Mouse (Mus musculus): ENCODE data around the gene Rbm33. TPM values are rescaled to one million over a fixed set of nuclear protein-coding genes. Genes with fewer than 3 reads are reported as not detected.
A peak's percentile ranks its signal among the peaks of the same experiment; 100 is the strongest.

Gene Rbm33
- polyA plus RNA-seq, 1 experiment from 2014 or later: 7.4 TPM

DNA sequence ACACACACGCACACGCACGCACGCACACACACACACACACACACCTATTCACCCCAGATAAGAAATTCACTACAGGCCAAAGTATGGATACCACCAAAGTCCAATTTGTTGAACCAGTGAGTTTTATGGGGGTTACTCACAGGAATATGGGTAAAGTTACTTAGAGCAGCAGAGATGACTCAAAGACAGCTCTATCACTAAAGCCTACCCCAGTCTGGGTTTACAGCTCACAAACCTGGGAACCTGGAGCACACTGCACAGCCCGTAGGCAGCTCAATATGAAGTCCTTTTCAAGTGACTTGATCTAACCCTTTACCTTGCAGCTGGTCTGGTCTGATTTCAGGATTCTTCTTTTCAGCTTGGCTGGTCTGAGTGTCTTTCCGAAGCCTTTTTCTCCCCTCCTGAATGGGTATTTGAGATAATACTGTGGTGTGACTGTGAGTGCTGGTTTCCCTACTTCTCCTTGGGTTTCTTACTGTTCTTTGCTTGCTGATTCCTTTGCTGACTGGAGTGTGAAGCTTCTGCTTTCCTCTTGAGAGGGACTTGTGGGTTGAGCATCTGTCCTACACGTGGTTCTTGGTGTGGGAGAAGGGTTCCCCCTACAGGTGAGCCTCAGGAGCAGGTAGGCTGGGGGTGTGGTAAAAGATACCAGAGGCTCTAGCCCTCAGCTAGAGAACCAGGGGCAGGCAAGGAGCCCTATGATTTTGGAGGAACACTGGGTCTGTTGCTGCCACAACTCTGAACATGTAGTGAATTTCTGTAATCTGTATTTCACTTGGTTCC lies 12.3 kb downstream of the Rbm33 start:
- H3K27ac ChIP-seq (ENCODE audit: low read length): no peak overlapping the region
- no peaks in the 10 kb centered on the region for H3K4me1 ChIP-seq (ENCODE audit: insufficient read depth, low read depth, low read length)
- H3K27me3 ChIP-seq (replicated peaks; ENCODE audit: insufficient read depth, low read length): no peaks in the 10 kb centered on the region
- no peak overlapping the region for H3K4me3 ChIP-seq (ENCODE audit: low read depth, low read length)
- H3K36me3 ChIP-seq (ENCODE audit: insufficient read depth, low read length): no peaks in the 10 kb centered on the region
- TF ChIP-seq CTCF (IDR thresholded peaks at IDR 0.05) (peak; percentile 71), EP300 (IDR thresholded peaks at IDR 0.05) (no peak)
- H3K9ac ChIP-seq (replicated peaks; ENCODE audit: low read depth): no peak overlapping the region
- H3K9me3 ChIP-seq (ENCODE audit: low read length): no peaks in the 10 kb centered on the region
- 71% methylated on average over 7 of the region's 7 CpGs for WGBS
- H3K4me2 ChIP-seq (replicated peaks; ENCODE audit: low read depth, low read length): no peak overlapping the region
- peak; percentile 59 for DNase-seq (ENCODE audit: low spot score)
- ATAC-seq: peak; percentile 54; the same call in 1 of the 2 replicates

GRCm38 (mm10) chr5:28333731-28334130 lies 16.8 kb downstream of the Rbm33 start:
- no peaks in the 10 kb centered on the region for H3K27me3 ChIP-seq (replicated peaks; ENCODE audit: insufficient read depth, low read length)
- no peak overlapping the region for H3K4me3 ChIP-seq (ENCODE audit: low read depth, low read length)
- ATAC-seq: no peak
- no peak overlapping the region for H3K4me2 ChIP-seq (replicated peaks; ENCODE audit: low read depth, low read length)
- no peaks in the 10 kb centered on the region for H3K4me1 ChIP-seq (ENCODE audit: insufficient read depth, low read depth, low read length)
- TF ChIP-seq EP300 (IDR thresholded peaks at IDR 0.05) (no peak), CTCF (IDR thresholded peaks at IDR 0.05) (no peak)
- H3K27ac ChIP-seq (ENCODE audit: low read length): no peak overlapping the region
- 78% methylated on average over 2 of the region's 2 CpGs for WGBS
- H3K36me3 ChIP-seq (ENCODE audit: insufficient read depth, low read length): peaks cover 10% of the 10 kb centered on the region; the same call in 1 of the 2 replicates
- H3K9ac ChIP-seq (replicated peaks; ENCODE audit: low read depth): no peak overlapping the region
- no peak for DNase-seq (ENCODE audit: low spot score)
- H3K9me3 ChIP-seq (ENCODE audit: low read length): no peaks in the 10 kb centered on the region

DNA sequence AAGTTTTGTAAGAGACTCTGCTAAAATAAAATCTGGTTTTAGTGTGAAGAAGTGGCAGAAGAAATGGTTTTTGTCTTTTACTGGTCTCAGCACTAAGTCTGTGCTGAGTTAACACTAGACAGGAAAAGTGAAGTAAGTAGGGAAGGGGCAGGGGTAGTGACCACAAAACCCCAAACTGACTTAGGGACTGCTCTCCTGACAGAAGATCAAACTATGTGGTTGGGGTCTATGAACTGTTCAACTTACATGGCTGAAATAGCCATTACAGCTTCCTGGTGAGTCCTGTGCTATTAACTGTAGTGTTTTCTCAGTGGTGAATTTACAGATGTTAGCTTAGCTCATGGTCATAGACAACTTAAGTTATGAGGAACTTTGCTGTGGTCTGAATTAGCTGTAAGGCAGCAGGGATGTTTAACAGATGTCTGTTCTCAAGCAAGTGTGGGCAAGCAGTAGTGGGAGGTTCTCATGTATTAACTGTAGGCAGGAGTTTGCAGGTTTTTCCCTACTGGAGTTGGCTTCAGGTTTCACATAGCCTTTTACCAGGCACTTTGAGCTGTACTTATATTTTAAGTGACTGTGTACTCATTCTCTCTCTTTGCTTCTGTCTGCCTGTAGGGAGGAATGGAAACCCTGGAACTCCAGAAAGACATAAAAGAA lies 35.1 kb downstream of the Rbm33 start:
- H3K4me3 ChIP-seq (ENCODE audit: low read depth, low read length): no peak overlapping the region
- H3K4me1 ChIP-seq (ENCODE audit: insufficient read depth, low read depth, low read length): no peaks in the 10 kb centered on the region
- no peak overlapping the region for H3K4me2 ChIP-seq (replicated peaks; ENCODE audit: low read depth, low read length)
- TF ChIP-seq EP300 (IDR thresholded peaks at IDR 0.05) (no peak), CTCF (IDR thresholded peaks at IDR 0.05) (no peak)
- H3K27me3 ChIP-seq (replicated peaks; ENCODE audit: insufficient read depth, low read length): no peaks in the 10 kb centered on the region
- no peaks in the 10 kb centered on the region for H3K9me3 ChIP-seq (ENCODE audit: low read length)
- no peak overlapping the region for H3K9ac ChIP-seq (replicated peaks; ENCODE audit: low read depth)
- peaks cover 8% of the 10 kb centered on the region; the same call in 1 of the 2 replicates for H3K36me3 ChIP-seq (ENCODE audit: insufficient read depth, low read length)
- DNase-seq (ENCODE audit: low spot score) (no peak), ATAC-seq (no peak)
- H3K27ac ChIP-seq (ENCODE audit: low read length): no peak overlapping the region

- TF ChIP-seq CTCF (IDR thresholded peaks at IDR 0.05) (no peak), EP300 (IDR thresholded peaks at IDR 0.05) (no peak)
- Histone ChIP-seq H3K27me3 (replicated peaks; ENCODE audit: insufficient read depth, low read length) (no peaks in the 10 kb centered on the region), H3K4me1 (ENCODE audit: insufficient read depth, low read depth, low read length) (no peaks in the 10 kb centered on the region), H3K4me3 (ENCODE audit: low read depth, low read length) (no peak overlapping the region), H3K9me3 (ENCODE audit: low read length) (no peaks in the 10 kb centered on the region), H3K4me2 (replicated peaks; ENCODE audit: low read depth, low read length) (no peak overlapping the region), H3K9ac (replicated peaks; ENCODE audit: low read depth) (no peak overlapping the region), H3K36me3 (ENCODE audit: insufficient read depth, low read length) (peaks cover 27% of the 10 kb centered on the region; the same call in 1 of the 2 replicates), H3K27ac (ENCODE audit: low read length) (no peak overlapping the region)
- ATAC-seq (no peak), DNase-seq (ENCODE audit: low spot score) (no peak)
Observed at GRCm38 (mm10) chr5:28355614-28356013, 38.7 kb downstream of the Rbm33 start.

DNA sequence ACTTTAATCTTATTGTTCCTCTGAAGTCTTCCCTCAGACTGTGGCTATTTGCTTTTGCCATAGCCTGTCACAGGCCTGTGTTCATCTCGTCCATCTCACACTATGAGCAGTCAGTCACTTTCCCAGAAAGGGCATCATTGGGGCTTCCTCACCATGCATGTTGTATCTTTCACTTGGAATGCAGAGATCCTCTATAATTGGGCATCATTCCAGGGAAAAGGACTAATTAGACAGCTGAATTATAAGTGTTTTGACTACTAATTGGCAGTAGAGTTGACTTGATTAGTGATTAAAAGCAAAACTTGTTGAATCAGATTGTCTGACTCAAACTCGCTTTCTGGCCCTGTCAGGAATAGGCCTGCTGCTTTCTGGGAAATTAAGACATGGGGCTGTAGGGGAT lies 43.8 kb downstream of the Rbm33 start:
- no peak for TF ChIP-seq EP300 (IDR thresholded peaks at IDR 0.05)
- TF ChIP-seq CTCF (IDR thresholded peaks at IDR 0.05): no peak
- Histone ChIP-seq H3K27ac (ENCODE audit: low read length) (no peak overlapping the region), H3K4me1 (ENCODE audit: insufficient read depth, low read depth, low read length) (no peaks in the 10 kb centered on the region), H3K36me3 (ENCODE audit: insufficient read depth, low read length) (peaks cover 47% of the 10 kb centered on the region; the same call in 1 of the 2 replicates), H3K9me3 (ENCODE audit: low read length) (no peaks in the 10 kb centered on the region), H3K4me3 (ENCODE audit: low read depth, low read length) (no peak overlapping the region), H3K4me2 (replicated peaks; ENCODE audit: low read depth, low read length) (no peak overlapping the region), H3K27me3 (replicated peaks; ENCODE audit: insufficient read depth, low read length) (no peaks in the 10 kb centered on the region), H3K9ac (replicated peaks; ENCODE audit: low read depth) (no peak overlapping the region)
- WGBS: 93% methylated on average over 2 of the region's 2 CpGs
- DNase-seq (ENCODE audit: low spot score) (no peak), ATAC-seq (no peak)

DNA sequence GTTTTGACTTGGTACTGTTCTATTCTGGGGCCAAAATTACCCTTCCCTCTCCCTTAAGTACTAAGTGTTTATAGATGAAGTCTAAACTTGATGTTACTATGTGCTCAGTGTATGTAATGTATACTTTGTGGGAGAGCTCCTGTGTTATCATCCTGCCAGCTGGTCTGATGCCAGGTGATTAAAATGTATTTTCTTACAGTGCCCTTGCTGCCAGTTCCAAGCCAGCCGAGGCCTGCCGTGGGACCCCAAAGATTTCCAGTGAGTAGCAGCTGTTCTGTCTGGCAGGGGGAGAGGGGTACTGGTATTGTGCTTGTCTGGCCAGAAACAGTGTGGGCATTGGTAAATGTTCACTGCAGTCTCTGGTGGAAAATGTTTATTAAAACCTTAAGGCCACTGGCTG lies 51.1 kb downstream of the Rbm33 start:
- DNase-seq (ENCODE audit: low spot score): peak; percentile 15
- H3K27me3 ChIP-seq (replicated peaks; ENCODE audit: insufficient read depth, low read length): no peaks in the 10 kb centered on the region
- no peak overlapping the region for H3K4me3 ChIP-seq (ENCODE audit: low read depth, low read length)
- no peak for TF ChIP-seq CTCF (IDR thresholded peaks at IDR 0.05)
- TF ChIP-seq EP300 (IDR thresholded peaks at IDR 0.05): no peak
- no peak for ATAC-seq
- no peaks in the 10 kb centered on the region for H3K4me1 ChIP-seq (ENCODE audit: insufficient read depth, low read depth, low read length)
- 17% methylated on average over 2 of the region's 2 CpGs for WGBS
- H3K4me2 ChIP-seq (replicated peaks; ENCODE audit: low read depth, low read length): no peak overlapping the region
- H3K27ac ChIP-seq (ENCODE audit: low read length): no peak overlapping the region
- peaks cover 22% of the 10 kb centered on the region; the same call in 1 of the 2 replicates for H3K36me3 ChIP-seq (ENCODE audit: insufficient read depth, low read length)
- H3K9me3 ChIP-seq (ENCODE audit: low read length): no peaks in the 10 kb centered on the region
- no peak overlapping the region for H3K9ac ChIP-seq (replicated peaks; ENCODE audit: low read depth)
